Mouse (Mus musculus) cerebellum, postnatal 25 days (tissue): ENCODE measurements around the gene Syn3.
"Not testable (repeated sequence)": the region's sequence is repeated elsewhere in the genome, so short reads cannot be mapped to it uniquely, and the experiment has no call there.

Experiments
- DNase-seq, 2 experiments: peaks; one replicate each; pipeline ENCODE4 v3.0.0; 2021; ENCODE audit warnings: mixed read lengths in 2 of 2

Syn3 gene

DNA sequence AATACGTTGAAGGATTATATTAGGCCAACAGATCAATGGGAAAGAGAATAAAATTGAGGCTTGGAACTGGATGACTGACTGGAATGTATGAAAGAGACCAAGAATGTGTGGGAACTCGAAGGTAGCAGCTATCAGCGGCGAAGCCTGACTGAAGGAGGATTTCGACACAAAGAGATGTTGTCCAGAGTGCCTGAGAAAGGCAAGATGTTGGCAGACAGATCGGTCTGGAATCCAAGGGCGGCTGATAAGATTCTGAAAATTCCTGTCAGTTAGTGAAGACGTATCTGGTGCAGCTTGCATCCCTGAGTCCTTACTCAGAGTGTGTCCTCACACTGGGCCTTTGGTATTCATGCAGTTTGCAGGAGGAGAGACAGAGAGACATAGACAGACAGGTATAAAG lies 81.9 kb downstream of the Syn3 start:
- DNase-seq, result no peak

GRCm38 (mm10) chr10:86410868-86411267 lies 87.8 kb downstream of the Syn3 start:
- DNase-seq, result no peak

GRCm38 (mm10) chr10:86406952-86407351 lies 91.7 kb downstream of the Syn3 start:
- no peak for DNase-seq

DNA sequence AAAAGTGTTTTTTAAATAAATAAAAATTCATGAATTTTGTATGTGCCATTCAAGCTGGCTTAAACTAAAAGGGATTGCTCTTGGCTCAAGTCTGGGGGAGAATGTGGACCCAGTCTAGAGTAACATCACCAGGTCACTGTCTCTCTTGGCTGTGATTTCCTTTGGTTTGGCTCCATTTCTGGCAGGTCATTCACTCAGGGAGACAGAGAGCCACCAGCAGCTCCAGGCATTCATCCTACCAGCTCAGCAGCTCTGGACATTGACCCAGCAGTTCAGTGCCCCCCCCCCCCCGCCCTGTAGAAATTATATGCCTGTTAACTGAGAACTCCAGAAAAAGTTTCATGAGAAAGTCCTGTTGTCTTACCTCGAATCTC lies 100.4 kb downstream of the Syn3 start:
- no peak for DNase-seq

DNA sequence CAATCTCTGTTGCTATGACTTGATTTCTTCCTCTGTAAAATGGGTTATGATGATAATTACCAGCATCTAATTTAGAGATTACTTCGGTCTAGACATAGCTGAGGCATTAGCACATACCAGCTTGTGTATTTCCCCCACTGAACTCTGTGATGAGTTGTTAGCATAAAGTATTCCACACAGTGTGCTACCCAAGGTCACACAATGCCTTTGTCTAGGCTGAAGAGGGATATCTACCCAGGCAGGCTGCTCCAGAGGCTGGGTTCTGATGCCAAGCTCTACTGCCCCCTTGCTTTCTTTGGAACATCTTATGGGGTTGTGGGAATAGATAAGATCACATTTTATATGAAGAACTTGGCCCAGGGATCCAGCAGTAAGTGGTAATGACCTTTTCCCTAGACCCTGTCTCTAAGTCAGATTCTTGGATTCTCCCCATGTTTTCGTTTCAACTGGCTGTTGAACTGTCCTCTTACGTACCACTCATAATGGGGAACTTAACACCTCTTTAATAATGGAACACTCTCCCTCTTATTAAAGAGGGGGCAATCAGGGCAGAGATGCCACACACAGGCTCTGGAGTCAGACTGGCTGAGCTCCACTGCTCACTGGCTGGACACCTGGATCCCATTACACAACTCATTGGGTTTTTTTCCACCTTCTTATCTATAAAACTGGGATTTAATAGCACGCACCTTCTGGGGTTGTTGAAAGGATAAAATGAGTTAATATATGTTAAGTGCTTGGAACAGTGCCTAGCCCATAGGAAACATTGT lies 100.9 kb downstream of the Syn3 start:
- DNase-seq, result no peak

GRCm38 (mm10) chr10:86392399-86392798 lies 106.3 kb downstream of the Syn3 start:
- DNase-seq, result no peak

- DNase-seq, result no peak
Measured at GRCm38 (mm10) chr10:86389913-86390312, 108.8 kb downstream of the Syn3 start.

GRCm38 (mm10) chr10:86389357-86389756 lies 109.3 kb downstream of the Syn3 start:
- no peak for DNase-seq

GRCm38 (mm10) chr10:86388803-86389202 lies 109.9 kb downstream of the Syn3 start:
- DNase-seq, result peak; percentile 32 to 55

GRCm38 (mm10) chr10:86387821-86388440 lies 110.8 kb downstream of the Syn3 start:
- peak; percentile 66 to 76 for DNase-seq

GRCm38 (mm10) chr10:86386232-86386631 lies 112.5 kb downstream of the Syn3 start:
- no peak for DNase-seq

DNA sequence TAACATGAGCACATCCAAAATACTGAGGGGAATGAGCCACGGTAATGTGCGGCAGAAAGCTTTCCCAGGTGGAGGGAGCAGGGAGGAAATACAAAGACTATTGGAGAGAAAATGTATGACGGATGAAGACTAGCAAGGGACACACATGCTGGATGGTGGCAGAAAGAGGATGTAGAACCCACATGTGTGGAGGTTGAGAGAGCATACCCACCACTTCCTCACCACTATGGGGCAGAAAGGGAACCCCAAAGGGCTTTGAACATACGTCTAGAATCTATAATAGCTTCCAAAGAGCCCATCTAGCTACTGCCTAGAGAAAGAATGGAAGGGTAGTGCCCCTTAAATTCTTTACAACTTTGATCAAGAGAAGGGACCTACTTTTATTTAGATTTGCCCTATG lies 113.0 kb downstream of the Syn3 start:
- DNase-seq, result no peak

GRCm38 (mm10) chr10:86384655-86385054 lies 114.0 kb downstream of the Syn3 start:
- no peak for DNase-seq

- DNase-seq, result no peak
Measured at GRCm38 (mm10) chr10:86381922-86382260, 116.8 kb downstream of the Syn3 start.

GRCm38 (mm10) chr10:86381150-86381921 lies 117.4 kb downstream of the Syn3 start:
- DNase-seq, result no peak

- DNase-seq, result no peak
Measured at GRCm38 (mm10) chr10:86380626-86381025, 118.1 kb downstream of the Syn3 start.

- DNase-seq, result not testable (repeated sequence)
Measured at GRCm38 (mm10) chr10:86378803-86379202, 119.9 kb downstream of the Syn3 start.

DNA sequence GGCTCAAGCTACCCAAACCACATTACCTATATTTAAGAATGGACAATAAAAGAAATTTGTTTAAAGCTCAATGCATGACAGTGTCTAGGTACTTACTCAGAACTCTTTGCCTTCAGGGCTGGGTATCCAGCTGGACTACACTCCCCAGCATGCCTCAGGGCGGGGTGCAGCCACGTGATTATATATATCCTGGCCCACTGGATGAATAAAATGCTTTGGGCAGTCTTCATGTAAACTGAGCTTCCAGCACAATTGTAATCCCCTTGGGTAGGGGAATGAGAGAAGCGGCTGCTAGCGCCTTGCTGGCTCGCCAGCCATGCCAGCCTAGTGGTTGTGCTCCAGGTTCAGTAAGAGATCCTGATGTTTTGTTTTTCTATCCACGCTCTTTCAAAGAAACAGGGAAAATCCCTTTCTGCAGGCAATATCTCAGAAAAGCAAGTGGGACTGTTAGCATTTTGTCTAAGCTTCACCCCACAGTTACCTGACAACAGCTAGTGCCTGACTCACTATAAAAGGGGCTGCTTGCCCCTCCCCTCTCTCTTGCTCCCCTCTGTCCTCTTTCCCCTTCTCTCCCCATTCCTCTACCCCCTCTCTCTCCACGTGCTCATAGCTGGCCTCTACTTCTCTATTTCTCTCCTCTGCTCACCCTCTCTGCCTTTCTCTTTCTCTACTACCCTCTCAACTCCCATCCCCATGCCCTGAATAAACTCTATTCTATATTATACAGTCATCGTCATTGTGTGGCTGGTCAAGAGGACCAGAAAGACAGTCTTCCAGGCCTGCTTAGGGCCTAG lies 122.1 kb downstream of the Syn3 start:
- DNase-seq, result no peak

GRCm38 (mm10) chr10:86375903-86376302 lies 122.8 kb downstream of the Syn3 start:
- DNase-seq, result peak in 1 of 2 experiments; percentile 34

GRCm38 (mm10) chr10:86374061-86374460 lies 124.6 kb downstream of the Syn3 start:
- no peak for DNase-seq

- no peak for DNase-seq
Measured at GRCm38 (mm10) chr10:86371561-86371960, 127.1 kb downstream of the Syn3 start.

- DNase-seq, result no peak
Measured at GRCm38 (mm10) chr10:86369346-86369745, 129.3 kb downstream of the Syn3 start.

DNA sequence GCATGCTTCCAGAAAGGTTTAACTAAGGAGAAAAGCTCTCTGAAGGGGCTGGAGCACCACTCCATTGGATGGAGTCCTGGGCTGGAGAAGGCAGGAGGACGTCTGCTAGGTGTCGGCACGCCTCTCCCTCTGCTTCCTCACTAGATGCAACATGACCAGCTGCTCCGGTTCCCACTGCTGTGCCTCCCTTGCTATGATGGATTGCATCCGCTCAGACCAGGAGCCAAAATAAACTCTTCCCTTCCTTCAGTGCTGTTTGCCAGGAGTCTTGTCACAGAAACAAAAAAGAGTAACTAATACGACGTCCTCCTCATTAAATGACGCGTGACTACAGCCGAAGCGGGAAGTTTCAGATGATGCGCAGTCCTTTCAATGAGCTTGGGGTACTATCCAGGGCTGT lies 129.9 kb downstream of the Syn3 start:
- DNase-seq, result no peak
